Mouse (Mus musculus) cortical plate, adult 2 months (tissue): ENCODE data around the gene Gmcl1.

ENCODE experiments used
- CTCF ChIP-seq: fragments of 200-500 bp; IDR thresholded peaks from 2 replicates; pipeline ENCODE4 v1.5.1; 2011; ENCODE audit warnings: mild to moderate bottlenecking, control low read depth, low read length; ENCODE audit not compliant: insufficient read depth; ENCODE audit errors: extremely low read depth
- POLR2A ChIP-seq: fragments of 200-500 bp; IDR thresholded peaks from 2 replicates; pipeline ENCODE4 v1.6.1; 2011; ENCODE audit warnings: mild to moderate bottlenecking, low read length, control low read depth; ENCODE audit not compliant: insufficient read depth; ENCODE audit errors: extremely low read depth

DNA sequence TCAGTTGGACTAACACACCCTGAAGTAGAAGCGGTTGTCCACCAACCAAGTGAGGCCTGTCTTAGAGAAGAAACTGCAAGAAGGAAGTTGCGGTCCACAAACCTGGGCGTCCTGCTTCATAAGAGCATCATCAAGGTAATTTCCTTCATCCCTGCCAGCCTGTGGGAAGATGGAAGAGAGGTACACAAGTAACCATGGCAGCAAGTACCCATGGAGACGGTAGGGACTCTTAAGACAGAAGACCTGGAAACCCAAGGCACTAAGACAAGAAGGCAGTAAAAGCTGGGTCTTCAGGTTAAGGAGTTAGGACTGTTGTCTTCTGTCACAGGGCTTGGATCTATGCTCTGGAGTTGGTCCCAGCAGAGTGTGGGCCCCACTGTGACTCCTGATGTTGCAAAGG is 17.8 kb upstream of the Gmcl1 start:
- TF ChIP-seq POLR2A (no peak), CTCF (no peak)
